Mouse (Mus musculus): Measurements from ENCODE around the gene Ccdc120.

Gene Ccdc120

GRCm38 (mm10) chrX:7750432-7751116 is at the start of gene Ccdc120:
TSS of gene Ccdc120 (minus strand) at chrX:7750905.
- TF ChIP-seq GATA4 (IDR thresholded peaks at IDR 0.05; ENCODE audit: insufficient replicate concordance, low read length), result no peak

- TF ChIP-seq GATA4 (IDR thresholded peaks at IDR 0.05; ENCODE audit: insufficient replicate concordance, low read length), result no peak
These were observed 46.6 kb upstream of the Ccdc120 start for GRCm38 (mm10) chrX:7797327-7797726.

GRCm38 (mm10) chrX:7795016-7795415 is 44.3 kb upstream of the Ccdc120 start:
- no peak for TF ChIP-seq GATA4 (IDR thresholded peaks at IDR 0.05; ENCODE audit: insufficient replicate concordance, low read length)

GRCm38 (mm10) chrX:7793361-7793760 is 42.7 kb upstream of the Ccdc120 start:
- no peak for TF ChIP-seq GATA4 (IDR thresholded peaks at IDR 0.05; ENCODE audit: insufficient replicate concordance, low read length)

- no peak for TF ChIP-seq GATA4 (IDR thresholded peaks at IDR 0.05; ENCODE audit: insufficient replicate concordance, low read length)
These were observed 39.6 kb upstream of the Ccdc120 start for GRCm38 (mm10) chrX:7790309-7790708.

- TF ChIP-seq GATA4 (IDR thresholded peaks at IDR 0.05; ENCODE audit: insufficient replicate concordance, low read length), result no peak
These were observed 38.9 kb upstream of the Ccdc120 start, which contains the start of gene Gripap1 for GRCm38 (mm10) chrX:7789542-7790136. TSS of gene Gripap1 (plus strand) at chrX:7789765.

GRCm38 (mm10) chrX:7782603-7783092 is 31.9 kb upstream of the Ccdc120 start:
- TF ChIP-seq GATA4 (IDR thresholded peaks at IDR 0.05; ENCODE audit: insufficient replicate concordance, low read length), result no peak

GRCm38 (mm10) chrX:7779294-7779693 is 28.6 kb upstream of the Ccdc120 start:
- TF ChIP-seq GATA4 (IDR thresholded peaks at IDR 0.05; ENCODE audit: insufficient replicate concordance, low read length), result no peak

- TF ChIP-seq GATA4 (IDR thresholded peaks at IDR 0.05; ENCODE audit: insufficient replicate concordance, low read length), result no peak
These were observed 27.9 kb upstream of the Ccdc120 start for GRCm38 (mm10) chrX:7778450-7779244.

- no peak for TF ChIP-seq GATA4 (IDR thresholded peaks at IDR 0.05; ENCODE audit: insufficient replicate concordance, low read length)
These were observed 25.8 kb upstream of the Ccdc120 start for GRCm38 (mm10) chrX:7776329-7777082.

GRCm38 (mm10) chrX:7775501-7776205 is 24.9 kb upstream of the Ccdc120 start:
- TF ChIP-seq GATA4 (IDR thresholded peaks at IDR 0.05; ENCODE audit: insufficient replicate concordance, low read length), result no peak

GRCm38 (mm10) chrX:7772766-7773165 is 22.1 kb upstream of the Ccdc120 start:
- no peak for TF ChIP-seq GATA4 (IDR thresholded peaks at IDR 0.05; ENCODE audit: insufficient replicate concordance, low read length)

- TF ChIP-seq GATA4 (IDR thresholded peaks at IDR 0.05; ENCODE audit: insufficient replicate concordance, low read length), result no peak
These were observed 18.8 kb upstream of the Ccdc120 start for GRCm38 (mm10) chrX:7769302-7770017.

- no peak for TF ChIP-seq GATA4 (IDR thresholded peaks at IDR 0.05; ENCODE audit: insufficient replicate concordance, low read length)
These were observed 15.1 kb upstream of the Ccdc120 start for GRCm38 (mm10) chrX:7765764-7766163.

Data from liver, adult (tissue).